Mouse (Mus musculus) midbrain, embryonic 15.5 days (tissue): ENCODE results near the gene Spopl. TPM values are rescaled to one million over a fixed set of nuclear protein-coding genes. Genes with fewer than 3 reads are reported as not detected.
"Not testable (repeated sequence)": the region's sequence is repeated elsewhere in the genome, so short reads cannot be mapped to it uniquely, and the experiment has no call there.

ENCODE experiments used
- ATAC-seq: fragments of 200-750 bp; cut with Nextera tagmentation; replicated peaks from 2 replicates; pipeline ENCODE4 v1.8.0; 2017; ENCODE audit warnings: moderate TSS enrichment
- H3K27ac ChIP-seq: fragments of 300-500 bp; sonication (generic); 2 replicates; pipeline ENCODE4 v1.5.1; 2015; ENCODE audit warnings: mild to moderate bottlenecking, inconsistent platforms
- H3K27me3 ChIP-seq: fragments of 300-500 bp; sonication (generic); replicated peaks from 2 replicates; pipeline ENCODE4 v1.6.1; 2015; ENCODE audit warnings: inconsistent platforms
- H3K36me3 ChIP-seq: fragments of 300-500 bp; sonication (generic); replicated peaks from 2 replicates; pipeline ENCODE4 v1.6.1; 2015; ENCODE audit warnings: inconsistent platforms
- H3K4me1 ChIP-seq: fragments of 300-500 bp; sonication (generic); 2 replicates; pipeline ENCODE4 v1.6.1; 2015; ENCODE audit warnings: inconsistent platforms
- H3K4me2 ChIP-seq: fragments of 300-500 bp; sonication (generic); 2 replicates; pipeline ENCODE4 v1.6.1; 2015; ENCODE audit warnings: inconsistent platforms, mild to moderate bottlenecking, moderate library complexity
- H3K4me3 ChIP-seq: fragments of 300-500 bp; sonication (generic); 2 replicates; pipeline ENCODE4 v1.5.1; 2015; ENCODE audit warnings: mild to moderate bottlenecking, inconsistent platforms
- H3K9ac ChIP-seq: fragments of 300-500 bp; sonication (generic); 2 replicates; pipeline ENCODE4 v1.6.1; 2015; ENCODE audit warnings: mild to moderate bottlenecking, inconsistent platforms
- H3K9me3 ChIP-seq: fragments of 300-500 bp; sonication (generic); 2 replicates; pipeline ENCODE4 v1.6.1; 2016; ENCODE audit warnings: inconsistent platforms
- WGBS: fragments of 180-500 bp; shearing (Covaris S2); methylation state at CpG from one replicate; pipeline ENCODE4 v1.1.7; 2015; ENCODE audit warnings: mixed read lengths; 5-methylcytosine and 5-hydroxymethylcytosine counted together
- polyA plus RNA-seq: library from polyadenylated mRNA; unstranded; fragments of >200 nt; fragmentation: Nextera tagmentation; extraction: Ambion mirVana; gene quantifications from 2 replicates; pipeline ENCODE4 v1.2.1, GENCODE M21; 2015

Gene Spopl
- polyA plus RNA-seq, result 10.7 and 11.7 TPM in 2 replicates

- WGBS, result 2% methylated on average over 58 of the region's 58 CpGs
- no peaks in the 10 kb centered on the region for H3K36me3 ChIP-seq
- H3K4me3 ChIP-seq, result peak within 1 kb of the TSS; percentile 92
- no peaks in the 10 kb centered on the region for H3K9me3 ChIP-seq
- peak within 1 kb of the TSS; percentile 93 for H3K9ac ChIP-seq
- H3K27ac ChIP-seq, result peak within 1 kb of the TSS; percentile 80
- peak; percentile 98 for ATAC-seq
- H3K4me2 ChIP-seq, result peak within 1 kb of the TSS; percentile 87
- H3K27me3 ChIP-seq, result peaks cover 9% of the 10 kb centered on the region; the same call in 1 of the 2 replicates
- peaks cover 16% of the 10 kb centered on the region for H3K4me1 ChIP-seq
Measured at GRCm38 (mm10) chr2:23571302-23572156, at the start of gene Spopl. Gene Spopl, minus strand, starts transcription at chr2:23572106.

GRCm38 (mm10) chr2:23620128-23620527, 48.2 kb upstream of the Spopl start:
- ATAC-seq, result no peak
- Histone ChIP-seq H3K9ac (no peak overlapping the region), H3K4me3 (no peak overlapping the region), H3K4me1 (no peaks in the 10 kb centered on the region), H3K27me3 (no peaks in the 10 kb centered on the region), H3K36me3 (no peaks in the 10 kb centered on the region), H3K9me3 (no peaks in the 10 kb centered on the region), H3K27ac (no peak overlapping the region), H3K4me2 (no peak overlapping the region)

GRCm38 (mm10) chr2:23617989-23618388, 46.1 kb upstream of the Spopl start:
- ATAC-seq, result no peak

GRCm38 (mm10) chr2:23605391-23605790, 33.5 kb upstream of the Spopl start:
- ATAC-seq, result no peak
- H3K27ac ChIP-seq, result no peak overlapping the region

More at GRCm38 (mm10) chr2:23617989-23618388, 46.1 kb upstream of the Spopl start:
- H3K27me3 ChIP-seq, result no peaks in the 10 kb centered on the region
- H3K36me3 ChIP-seq, result no peaks in the 10 kb centered on the region
- H3K9me3 ChIP-seq, result no peaks in the 10 kb centered on the region
- no peak overlapping the region for H3K4me3 ChIP-seq
- no peak overlapping the region for H3K27ac ChIP-seq
- H3K4me2 ChIP-seq, result no peak overlapping the region
- no peaks in the 10 kb centered on the region for H3K4me1 ChIP-seq
- no peak overlapping the region for H3K9ac ChIP-seq

DNA sequence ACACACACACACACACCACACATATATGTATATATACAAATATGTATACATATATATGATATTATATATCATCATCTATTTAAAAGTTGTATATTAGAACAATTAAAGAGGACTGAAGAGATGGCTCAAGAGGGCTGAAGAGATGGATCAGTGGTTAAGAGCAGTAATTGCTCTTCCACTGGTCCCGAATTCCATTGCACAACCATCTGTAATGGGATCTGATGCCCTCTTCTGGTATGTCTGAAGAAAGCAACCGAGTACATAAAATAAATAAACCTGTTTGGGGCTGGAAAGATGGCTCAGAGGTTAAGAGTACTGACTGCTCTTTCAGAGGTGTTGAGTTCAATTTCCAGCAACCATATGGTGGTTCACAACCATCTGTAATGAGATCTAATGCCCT, 16.9 kb upstream of the Spopl start:
- H3K27ac ChIP-seq, result no peak overlapping the region
- no peaks in the 10 kb centered on the region for H3K4me1 ChIP-seq
- H3K9me3 ChIP-seq, result no peaks in the 10 kb centered on the region
- H3K36me3 ChIP-seq, result no peaks in the 10 kb centered on the region
- no peak overlapping the region for H3K4me2 ChIP-seq
- no peak overlapping the region for H3K4me3 ChIP-seq
- WGBS, result 46% methylated on average over 2 of the region's 2 CpGs
- no peak overlapping the region for H3K9ac ChIP-seq
- no peaks in the 10 kb centered on the region for H3K27me3 ChIP-seq
- ATAC-seq, result no peak

More at GRCm38 (mm10) chr2:23605391-23605790, 33.5 kb upstream of the Spopl start:
- H3K4me3 ChIP-seq, result no peak overlapping the region
- no peaks in the 10 kb centered on the region for H3K36me3 ChIP-seq
- no peaks in the 10 kb centered on the region for H3K4me1 ChIP-seq
- H3K4me2 ChIP-seq, result no peak overlapping the region
- H3K9me3 ChIP-seq, result no peaks in the 10 kb centered on the region
- no peaks in the 10 kb centered on the region for H3K27me3 ChIP-seq
- H3K9ac ChIP-seq, result no peak overlapping the region

GRCm38 (mm10) chr2:23572157-23572532, 239 bp upstream of the Spopl start:
- peaks cover 16% of the 10 kb centered on the region for H3K4me1 ChIP-seq
- not testable (repeated sequence) for H3K9ac ChIP-seq, H3K27me3 ChIP-seq, H3K27ac ChIP-seq, H3K9me3 ChIP-seq, H3K36me3 ChIP-seq
- ATAC-seq, result 0 out of 2 replicates have a peak, but pooled peaks have one; percentile 40
- 24% methylated on average over 4 of the region's 4 CpGs for WGBS
- peak overlapping the region; percentile 92 for H3K4me3 ChIP-seq
- peak overlapping the region; percentile 87; the same call in 1 of the 2 replicates for H3K4me2 ChIP-seq

DNA sequence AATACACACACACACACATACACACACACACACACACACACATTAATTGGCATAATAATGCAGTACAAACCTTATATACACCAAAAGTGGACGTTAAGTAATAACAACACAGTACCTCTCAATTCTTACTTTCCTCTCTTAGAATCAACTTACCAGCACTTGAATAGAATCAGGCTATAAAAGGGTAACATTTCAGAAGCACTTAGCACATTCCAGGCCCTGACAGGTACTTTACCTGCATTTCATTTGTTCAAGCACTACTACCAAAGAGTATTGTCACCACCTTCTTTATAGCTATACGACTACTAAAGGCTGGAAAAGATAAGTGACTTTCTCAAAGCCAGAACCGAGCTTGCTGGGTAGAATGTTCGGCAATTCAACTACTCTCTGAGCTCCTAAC, 1.3 kb downstream of the Spopl start:
- Histone ChIP-seq H3K9me3 (no peaks in the 10 kb centered on the region), H3K9ac (no peak overlapping the region), H3K4me1 (peaks cover 16% of the 10 kb centered on the region), H3K4me2 (peak overlapping the region; percentile 87), H3K27ac (no peak overlapping the region), H3K27me3 (peaks cover 9% of the 10 kb centered on the region; the same call in 1 of the 2 replicates), H3K36me3 (no peaks in the 10 kb centered on the region), H3K4me3 (peak overlapping the region; percentile 92)
- 92% methylated on average over 4 of the region's 4 CpGs for WGBS
- ATAC-seq, result no peak

DNA sequence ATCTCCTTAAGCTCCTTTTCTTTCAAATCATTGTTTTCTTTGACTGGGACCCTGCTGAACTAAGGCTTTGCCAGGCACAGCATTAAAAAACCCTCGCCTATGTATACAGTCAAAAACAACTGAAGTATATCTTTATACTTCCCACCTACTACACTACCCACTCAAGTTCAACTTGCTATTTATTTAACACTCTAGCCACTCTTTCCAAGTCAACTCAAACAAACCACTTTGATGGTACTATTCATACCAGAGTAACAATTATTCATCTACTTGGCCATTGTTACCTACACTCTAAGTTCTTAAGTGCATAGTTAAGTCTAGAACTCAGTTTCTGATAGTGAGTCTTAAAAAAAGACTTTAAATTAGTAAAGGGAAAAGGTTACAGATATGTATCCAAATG, 3.1 kb downstream of the Spopl start:
- Histone ChIP-seq H3K4me2 (no peak overlapping the region), H3K27me3 (peaks cover 5% of the 10 kb centered on the region; the same call in 1 of the 2 replicates), H3K9ac (no peak overlapping the region), H3K27ac (no peak overlapping the region), H3K4me3 (no peak overlapping the region), H3K36me3 (no peaks in the 10 kb centered on the region), H3K9me3 (no peaks in the 10 kb centered on the region), H3K4me1 (peaks cover 16% of the 10 kb centered on the region)
- no peak for ATAC-seq
- 100% methylated on average over 1 of the region's 1 CpGs for WGBS

DNA sequence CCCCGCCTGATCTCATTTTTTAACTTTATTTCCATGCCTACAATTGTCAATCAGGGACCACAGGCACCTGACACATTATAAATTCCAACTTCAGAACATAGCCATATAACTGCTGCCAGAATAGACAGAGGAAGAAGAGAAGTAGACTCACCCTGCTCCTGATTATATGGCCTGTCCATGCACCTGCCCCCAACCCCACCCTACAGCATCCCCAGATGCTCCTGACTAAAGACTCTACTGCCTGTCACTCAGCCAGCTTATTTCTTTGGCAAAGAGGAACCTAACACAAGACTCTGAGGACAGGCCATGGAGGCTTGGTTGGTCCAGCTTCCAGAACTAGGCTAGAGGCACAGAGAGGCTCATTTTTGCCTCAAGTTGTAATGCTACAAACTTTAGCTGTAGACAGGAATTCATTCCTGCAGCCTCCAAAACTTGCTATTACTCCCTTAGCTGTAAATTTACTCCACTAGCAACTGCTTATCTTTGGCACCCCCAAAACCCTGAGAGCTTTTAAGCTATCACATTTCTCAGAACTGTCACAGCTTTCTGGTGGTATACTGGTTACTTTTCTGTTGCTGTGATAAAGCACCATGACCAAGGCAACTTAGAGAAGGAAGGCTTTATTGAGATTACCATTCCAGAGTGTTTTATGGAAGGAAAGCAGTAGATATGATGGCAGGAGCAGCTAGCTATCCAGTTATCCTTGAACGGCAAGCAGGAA, 6.7 kb downstream of the Spopl start:
- Histone ChIP-seq H3K27me3 (no peaks in the 10 kb centered on the region), H3K9me3 (no peaks in the 10 kb centered on the region), H3K9ac (no peak overlapping the region), H3K4me2 (no peak overlapping the region), H3K27ac (no peak overlapping the region), H3K4me3 (no peak overlapping the region), H3K36me3 (no peaks in the 10 kb centered on the region), H3K4me1 (peaks cover 6% of the 10 kb centered on the region)
- ATAC-seq, result no peak
- 92% methylated on average over 2 of the region's 2 CpGs for WGBS

- 96% methylated on average over 3 of the region's 3 CpGs for WGBS
- Histone ChIP-seq H3K4me2 (no peak overlapping the region), H3K4me3 (no peak overlapping the region)
Measured at GRCm38 (mm10) chr2:23562898-23563297, 9.0 kb downstream of the Spopl start.

DNA sequence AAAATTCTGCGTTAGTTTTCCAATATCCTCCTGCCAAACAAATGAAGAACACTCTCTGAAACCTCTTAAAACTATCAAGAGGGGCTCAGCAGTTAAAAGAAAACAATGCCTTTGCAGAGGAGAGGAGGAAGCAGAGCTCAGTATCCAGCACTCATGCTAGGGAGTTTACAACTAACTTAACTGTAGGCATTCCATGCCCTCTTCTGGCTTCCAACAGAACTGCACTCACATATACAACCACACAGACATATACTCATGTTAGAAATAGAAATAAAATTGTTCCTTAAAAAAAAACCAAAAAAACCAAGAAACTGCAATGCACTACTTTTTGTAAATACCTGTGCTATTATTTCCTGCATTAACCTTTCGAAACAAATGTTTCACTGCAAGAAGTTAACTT, 12.7 kb downstream of the Spopl start:
- 0 out of 2 replicates have a peak, but pooled peaks cover 2% of the 10 kb centered on the region for H3K9me3 ChIP-seq
- no peak overlapping the region for H3K4me2 ChIP-seq
- H3K4me1 ChIP-seq, result no peaks in the 10 kb centered on the region
- no peak for ATAC-seq
- 93% methylated on average over 2 of the region's 2 CpGs for WGBS
- no peak overlapping the region for H3K9ac ChIP-seq
- H3K4me3 ChIP-seq, result no peak overlapping the region
- H3K36me3 ChIP-seq, result no peaks in the 10 kb centered on the region
- H3K27me3 ChIP-seq, result no peaks in the 10 kb centered on the region
- H3K27ac ChIP-seq, result no peak overlapping the region

More at GRCm38 (mm10) chr2:23562898-23563297, 9.0 kb downstream of the Spopl start:
- no peaks in the 10 kb centered on the region for H3K27me3 ChIP-seq
- ATAC-seq, result no peak
- no peak overlapping the region for H3K27ac ChIP-seq
- H3K36me3 ChIP-seq, result no peaks in the 10 kb centered on the region
- 0 out of 2 replicates have a peak, but pooled peaks cover 2% of the 10 kb centered on the region for H3K9me3 ChIP-seq
- H3K4me1 ChIP-seq, result no peaks in the 10 kb centered on the region
- H3K9ac ChIP-seq, result no peak overlapping the region

- H3K4me2 ChIP-seq, result no peak overlapping the region
- no peak overlapping the region for H3K9ac ChIP-seq
- no peak for ATAC-seq
- no peaks in the 10 kb centered on the region for H3K27me3 ChIP-seq
- no peaks in the 10 kb centered on the region for H3K4me1 ChIP-seq
- no peak overlapping the region for H3K27ac ChIP-seq
- H3K36me3 ChIP-seq, result no peaks in the 10 kb centered on the region
- H3K4me3 ChIP-seq, result no peak overlapping the region
- WGBS, result 62% methylated on average over 1 of the region's 1 CpGs
- no peaks in the 10 kb centered on the region for H3K9me3 ChIP-seq
Measured at GRCm38 (mm10) chr2:23551235-23551634, 20.7 kb downstream of the Spopl start.
